Mouse (Mus musculus): ENCODE data around the gene Dnaja4.

DNA sequence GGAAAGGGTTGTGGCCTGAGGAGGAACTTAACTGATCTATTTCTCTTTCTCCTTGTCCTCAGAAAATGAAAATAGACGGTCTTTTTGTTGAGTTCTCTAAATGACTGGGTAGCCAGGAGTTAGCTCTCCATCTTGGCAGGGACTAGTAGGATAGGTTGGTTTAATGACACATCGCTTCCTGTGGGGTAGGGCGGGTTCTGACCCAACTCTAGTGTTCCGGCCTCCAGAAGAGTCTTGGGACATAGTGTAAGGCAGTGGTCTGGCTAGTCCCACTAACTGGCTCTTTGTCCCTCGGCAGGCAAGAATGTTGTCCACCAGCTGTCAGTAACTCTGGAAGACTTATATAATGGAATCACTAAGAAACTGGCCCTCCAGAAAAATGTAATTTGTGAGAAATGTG lies 9.4 kb downstream of the Dnaja4 start:
- TF ChIP-seq CTCF (IDR thresholded peaks at IDR 0.05; ENCODE audit: low read depth): no peak
- TF ChIP-seq EP300 (optimal IDR thresholded peaks at IDR 0.05): no peak
